Mouse (Mus musculus) kidney, adult 2 months (tissue): ENCODE measurements around the gene Soga1.

ENCODE experiments used
- CTCF ChIP-seq: fragments of 200-500 bp; conservative IDR thresholded peaks from 2 replicates; pipeline ENCODE4 v1.5.1; 2011; ENCODE audit warnings: low read depth, mild to moderate bottlenecking, control low read depth, low read length, moderate library complexity, mixed read lengths; ENCODE audit not compliant: insufficient read depth, insufficient read length
- POLR2A ChIP-seq: fragments of 200-500 bp; IDR thresholded peaks from one replicate; pipeline ENCODE4 v1.6.1; 2011; ENCODE audit warnings: low read depth, low read length, control low read depth

GRCm38 (mm10) chr2:157069355-157069735 lies 9.7 kb downstream of the Soga1 start:
- TF ChIP-seq CTCF: no peak
- no peak for TF ChIP-seq POLR2A
